Mouse (Mus musculus): ENCODE results near the gene Rbfox1.

Gene Rbfox1

DNA sequence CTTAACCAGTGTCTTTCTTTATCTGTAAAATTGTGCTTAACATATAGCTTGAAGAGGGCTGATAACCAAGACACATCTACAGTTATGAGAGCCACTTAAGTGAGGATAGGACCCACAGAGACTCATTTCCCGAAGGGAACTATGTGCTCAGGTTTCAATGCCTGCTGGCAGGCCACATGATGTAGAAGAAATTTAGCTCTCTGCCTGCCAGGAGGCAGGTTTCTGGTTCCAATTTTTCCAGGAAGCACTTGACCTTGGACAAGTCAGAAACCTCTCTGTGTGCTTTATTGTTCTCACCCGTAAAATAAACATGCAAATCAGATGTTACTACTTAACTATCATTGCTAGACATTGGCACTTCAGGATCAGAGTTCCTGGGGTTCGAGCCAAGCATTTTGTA, 1033.5 kb downstream of the Rbfox1 start:
- no peak for DNase-seq (ENCODE audit: low spot score in 2 of 2)

GRCm38 (mm10) chr16:6919681-6920080, 1034.5 kb downstream of the Rbfox1 start:
- DNase-seq (ENCODE audit: low spot score in 2 of 2), result no peak

DNA sequence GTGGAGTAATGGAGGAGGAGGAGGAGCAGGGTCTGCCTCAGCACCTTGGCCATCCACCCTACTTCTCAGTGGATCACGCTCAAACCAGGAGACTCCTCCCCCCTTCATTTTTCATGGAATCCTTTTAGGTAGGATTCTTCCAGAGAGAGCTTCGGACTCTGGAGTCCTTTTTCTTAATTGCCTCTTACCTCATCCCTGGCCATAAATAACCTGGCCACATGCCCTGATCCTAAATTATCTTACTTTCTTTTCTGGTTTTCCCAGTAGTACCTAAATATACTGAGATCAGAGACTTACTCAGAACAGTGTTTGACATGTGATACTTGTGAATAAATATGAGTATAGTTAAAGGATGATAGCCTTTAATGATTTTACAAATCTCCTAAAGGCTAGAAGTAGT, 1042.5 kb downstream of the Rbfox1 start:
- no peak for DNase-seq (ENCODE audit: low spot score in 2 of 2)

DNA sequence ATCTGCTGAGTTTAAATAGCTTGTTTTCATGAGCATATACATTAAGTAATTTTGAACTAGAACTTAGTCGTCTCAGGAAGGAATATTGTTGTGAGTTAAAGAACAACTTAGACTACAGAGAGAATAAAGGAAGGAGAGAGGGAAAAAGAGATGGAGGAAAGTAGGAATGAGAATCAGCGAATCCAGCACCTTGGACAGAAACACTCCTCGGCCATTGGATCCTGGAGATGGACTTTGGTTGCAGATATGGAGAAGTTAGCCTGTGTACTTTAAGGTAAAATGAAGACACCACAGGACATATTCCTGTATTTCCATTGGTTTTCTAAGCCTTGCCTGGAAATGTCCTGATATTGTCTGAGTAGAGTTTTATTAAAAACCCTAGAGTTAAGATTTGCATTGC, 1045.6 kb downstream of the Rbfox1 start:
- no peak for DNase-seq (ENCODE audit: low spot score in 2 of 2)

DNA sequence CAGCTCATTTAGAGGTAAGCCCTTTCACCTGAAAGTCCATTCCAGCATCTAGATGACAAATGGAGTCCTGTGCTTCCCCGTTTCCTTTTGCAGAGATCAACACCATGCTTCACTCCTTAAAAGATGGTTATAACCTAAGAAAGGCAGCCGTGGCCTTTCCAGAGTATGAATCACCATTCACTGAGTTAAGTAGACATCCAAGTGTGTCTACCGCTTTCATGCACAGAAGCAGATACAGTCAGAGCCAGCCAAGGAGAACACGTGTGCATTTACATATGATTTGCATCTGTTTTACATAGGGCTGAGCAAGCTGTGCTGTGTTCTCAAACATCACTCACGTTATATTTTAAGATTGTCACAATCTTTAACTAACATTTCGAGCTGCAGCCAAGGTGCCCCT, 1061.0 kb downstream of the Rbfox1 start:
- DNase-seq (ENCODE audit: low spot score in 2 of 2), result peak in 1 of 2 experiments; percentile 19

DNA sequence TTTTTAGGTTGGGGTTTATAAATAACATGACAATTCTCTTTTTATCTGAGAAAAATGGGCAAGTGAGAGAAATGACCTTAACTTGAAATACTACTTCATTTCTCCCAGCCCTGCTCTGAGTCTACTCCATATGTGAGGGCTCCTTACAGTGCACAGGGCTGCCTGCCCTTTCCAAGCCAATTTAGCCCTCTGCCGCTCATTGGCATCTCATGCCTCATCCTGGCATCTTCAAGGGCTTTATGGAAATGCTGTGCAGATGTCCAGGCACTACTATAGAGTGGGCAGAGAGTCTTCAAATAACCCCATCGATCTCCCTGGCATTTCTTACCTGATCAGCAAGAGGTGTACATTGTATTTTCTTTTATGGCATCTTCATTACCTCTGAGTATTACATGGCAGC, 1064.5 kb downstream of the Rbfox1 start:
- no peak for DNase-seq (ENCODE audit: low spot score in 2 of 2)

DNA sequence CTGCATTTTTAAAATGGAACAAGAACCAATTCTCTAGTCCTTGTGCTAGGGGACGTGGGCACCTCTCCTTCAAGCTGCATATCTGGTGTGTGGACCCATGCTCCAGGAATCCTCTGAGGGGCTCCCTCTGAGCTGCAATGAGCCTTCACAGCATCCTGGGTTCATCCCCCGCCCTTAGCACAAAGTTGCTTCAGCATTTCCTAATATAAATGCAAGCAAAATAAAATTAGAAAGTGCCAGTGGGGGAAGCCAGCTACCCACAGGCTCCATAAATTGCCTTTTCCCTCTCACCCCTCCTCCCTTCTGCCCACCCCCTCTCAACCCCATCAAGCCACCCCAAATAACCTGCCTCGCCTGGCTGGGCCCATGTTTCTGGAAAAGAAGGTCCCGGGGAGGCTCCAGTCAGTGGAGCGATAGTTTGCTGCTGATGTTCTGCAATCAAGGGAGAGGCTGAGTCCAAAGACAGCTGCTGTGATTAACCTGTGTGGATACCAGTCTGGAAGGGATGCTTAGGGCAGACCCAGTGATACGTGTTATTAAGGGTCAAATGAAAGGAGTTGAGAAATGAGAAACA, 1070.0 kb downstream of the Rbfox1 start:
- DNase-seq (ENCODE audit: low spot score in 2 of 2), result no peak

- no peak for DNase-seq (ENCODE audit: low spot score in 2 of 2)
Observed at GRCm38 (mm10) chr16:6961931-6962379, 1076.8 kb downstream of the Rbfox1 start.

DNA sequence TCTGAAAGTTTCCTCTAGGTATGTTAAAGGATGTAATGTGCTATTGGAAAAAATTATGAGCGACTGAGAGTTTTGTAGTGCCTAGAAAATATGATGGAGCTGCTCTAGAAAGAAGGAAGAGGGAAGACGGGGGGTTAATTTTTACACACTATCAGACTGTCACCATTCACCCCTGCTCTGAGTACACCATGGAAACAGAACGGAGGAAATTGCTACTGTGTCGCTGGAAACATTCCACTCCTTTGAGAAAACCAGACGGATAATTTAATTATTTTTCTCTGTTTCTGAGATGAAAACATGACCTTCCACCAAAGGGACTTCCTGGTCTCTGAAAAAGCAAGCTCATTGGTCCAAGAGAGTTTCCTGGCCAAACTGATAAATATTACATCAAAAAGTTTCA, 1077.4 kb downstream of the Rbfox1 start:
- no peak for DNase-seq (ENCODE audit: low spot score in 2 of 2)

- DNase-seq (ENCODE audit: low spot score in 2 of 2), result no peak
Observed at GRCm38 (mm10) chr16:6963533-6963932, 1078.4 kb downstream of the Rbfox1 start.

GRCm38 (mm10) chr16:6964720-6965583, 1079.8 kb downstream of the Rbfox1 start:
- no peak for DNase-seq (ENCODE audit: low spot score in 2 of 2)

GRCm38 (mm10) chr16:6969986-6970385, 1084.8 kb downstream of the Rbfox1 start:
- DNase-seq (ENCODE audit: low spot score in 2 of 2), result no peak

GRCm38 (mm10) chr16:6976341-6976740, 1091.2 kb downstream of the Rbfox1 start:
- DNase-seq (ENCODE audit: low spot score in 2 of 2), result no peak

DNA sequence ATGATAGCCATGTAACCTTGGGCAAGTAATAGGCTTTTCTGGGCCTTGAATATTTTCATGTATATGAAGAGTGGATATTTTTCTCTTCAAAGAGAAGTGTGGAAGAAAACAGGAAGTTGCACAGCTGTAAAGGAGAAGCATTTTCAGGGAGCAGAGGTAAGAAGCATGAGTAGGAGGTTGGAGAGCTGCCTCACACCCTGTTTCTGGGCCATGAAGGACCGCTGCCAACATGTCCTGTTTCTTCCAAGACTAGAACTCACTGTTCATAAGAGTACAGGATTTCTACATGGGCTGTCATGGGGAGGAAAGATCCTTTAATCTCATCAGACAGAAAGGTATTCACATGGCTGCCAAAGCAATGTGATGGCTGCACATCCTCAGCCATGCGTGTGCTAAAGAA, 1098.8 kb downstream of the Rbfox1 start:
- no peak for DNase-seq (ENCODE audit: low spot score in 2 of 2)

DNA sequence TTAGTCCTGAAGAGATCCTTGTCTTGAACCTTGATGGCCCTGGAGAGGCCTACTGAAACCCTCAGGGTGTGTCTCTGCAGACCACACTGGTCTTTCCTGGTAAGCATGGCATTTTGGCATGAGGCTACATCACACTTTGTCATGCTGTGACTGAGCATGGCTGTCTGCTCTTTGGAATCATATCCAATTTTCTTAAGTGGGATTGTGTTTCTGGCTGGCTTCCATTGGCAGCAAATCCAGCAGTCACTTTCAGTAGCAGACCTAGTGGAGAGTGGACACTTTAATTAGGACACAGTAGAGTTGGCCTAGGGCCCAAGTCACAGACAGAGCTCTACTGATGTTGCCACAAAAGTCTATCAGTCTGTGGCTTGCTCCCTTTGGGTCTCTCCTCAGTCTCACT, 1100.9 kb downstream of the Rbfox1 start:
- DNase-seq (ENCODE audit: low spot score in 2 of 2), result no peak

DNA sequence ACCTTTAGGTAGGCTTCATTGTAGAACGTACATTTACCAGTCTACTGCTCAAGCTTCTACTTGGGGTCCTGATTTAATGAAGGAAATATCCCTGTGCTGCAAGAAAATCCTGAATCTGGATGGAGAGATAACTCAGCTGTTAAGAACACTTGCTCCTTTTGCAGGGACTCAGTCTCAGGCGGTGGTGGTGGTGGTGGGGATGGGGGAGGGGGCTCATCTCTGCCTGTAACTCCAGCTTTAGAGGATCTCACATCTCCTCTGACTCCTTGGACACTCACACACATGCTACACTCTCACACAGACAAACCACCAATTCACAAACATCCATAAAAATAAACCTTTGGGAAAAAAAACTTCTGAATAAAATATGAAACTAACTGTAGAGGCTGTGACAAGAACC, 1101.3 kb downstream of the Rbfox1 start:
- DNase-seq (ENCODE audit: low spot score in 2 of 2), result no peak

DNA sequence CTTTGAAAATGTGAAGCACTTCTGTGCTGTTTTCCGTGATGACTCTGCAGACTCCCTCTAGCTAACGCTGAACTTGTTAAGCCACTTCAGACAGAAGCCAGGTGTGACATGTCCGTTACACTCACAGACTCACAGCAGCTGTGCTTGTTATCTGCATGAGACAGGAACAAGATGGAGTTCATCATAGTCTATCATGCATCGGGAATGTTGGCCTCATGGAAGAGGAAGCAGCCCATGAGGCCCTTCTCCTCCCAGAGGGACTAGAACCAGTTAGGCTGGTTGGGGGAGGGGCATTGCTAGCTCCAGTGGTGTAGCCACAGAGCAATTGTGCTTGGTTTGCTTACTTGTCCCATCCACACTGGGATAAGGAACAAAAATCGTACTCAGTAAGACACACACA, 1107.1 kb downstream of the Rbfox1 start:
- DNase-seq (ENCODE audit: low spot score in 2 of 2), result no peak

DNA sequence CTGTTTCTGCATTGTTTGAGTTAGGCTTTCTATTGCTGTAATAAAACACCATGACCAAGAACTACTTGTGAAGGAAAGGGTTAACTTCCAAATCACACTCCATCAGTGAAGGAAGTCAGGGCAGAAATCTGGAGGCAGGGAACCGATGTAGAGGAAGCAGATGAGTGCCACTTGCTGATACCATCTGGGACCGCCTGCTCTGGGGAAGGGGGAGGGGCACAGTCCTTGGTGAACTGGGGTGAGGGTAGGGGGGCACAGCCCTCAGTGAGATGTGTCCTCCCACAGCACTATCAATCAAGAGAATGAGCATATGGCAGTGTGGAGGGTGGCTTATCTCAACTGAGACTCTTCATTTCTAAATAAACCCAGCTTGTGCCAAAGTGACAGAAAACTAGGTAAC, 1108.0 kb downstream of the Rbfox1 start:
- DNase-seq (ENCODE audit: low spot score in 2 of 2), result no peak

GRCm38 (mm10) chr16:6997109-6997508, 1112.0 kb downstream of the Rbfox1 start:
- no peak for DNase-seq (ENCODE audit: low spot score in 2 of 2)

- DNase-seq (ENCODE audit: low spot score in 2 of 2), result no peak
Observed at GRCm38 (mm10) chr16:6997834-6998233, 1112.7 kb downstream of the Rbfox1 start.

DNA sequence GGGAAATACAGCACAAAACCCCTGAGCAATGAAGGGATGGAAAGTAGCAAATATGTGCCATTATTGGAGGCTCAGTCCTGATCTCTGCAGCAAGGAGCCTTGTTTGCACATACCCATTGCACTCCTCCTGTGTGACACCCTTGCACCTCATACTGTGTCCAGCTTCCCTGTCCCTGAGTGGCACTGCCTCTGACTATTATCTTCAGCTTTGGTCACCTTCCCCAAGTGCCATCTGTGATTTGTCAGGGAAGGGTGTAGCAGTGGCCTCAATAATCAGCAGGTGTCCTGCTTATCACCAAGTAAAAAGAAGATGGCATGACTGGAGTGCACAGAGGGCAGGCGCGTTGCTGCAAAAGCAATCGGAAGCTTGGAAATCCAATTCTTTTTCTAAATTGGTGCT, 1119.4 kb downstream of the Rbfox1 start:
- no peak for DNase-seq (ENCODE audit: low spot score in 2 of 2)

GRCm38 (mm10) chr16:7005478-7005877, 1120.3 kb downstream of the Rbfox1 start:
- peak; percentile 41 to 42 for DNase-seq (ENCODE audit: low spot score in 2 of 2)

GRCm38 (mm10) chr16:7017310-7017709, 1132.2 kb downstream of the Rbfox1 start:
- DNase-seq (ENCODE audit: low spot score in 2 of 2), result no peak

All from frontal cortex, postnatal 25 days (tissue).